Mouse (Mus musculus): ENCODE measurements around the gene Rpgr.

Gene Rpgr

GRCm38 (mm10) chrX:10073966-10074365 lies 142.8 kb downstream of the Rpgr start:
- no peak for DNase-seq (ENCODE audit: low spot score in 2 of 2)

- DNase-seq (ENCODE audit: low spot score in 2 of 2), result no peak
Observed at GRCm38 (mm10) chrX:10071529-10071928, 145.2 kb downstream of the Rpgr start.

GRCm38 (mm10) chrX:10070689-10071088 lies 146.0 kb downstream of the Rpgr start:
- peak in 1 of 2 experiments; percentile 51 for DNase-seq (ENCODE audit: low spot score in 2 of 2)

GRCm38 (mm10) chrX:10069405-10069804 lies 147.3 kb downstream of the Rpgr start:
- DNase-seq (ENCODE audit: low spot score in 2 of 2), result no peak

- peak in 1 of 2 experiments; percentile 7 for DNase-seq (ENCODE audit: low spot score in 2 of 2)
Observed at GRCm38 (mm10) chrX:10063781-10064180, 152.9 kb downstream of the Rpgr start.

GRCm38 (mm10) chrX:10063361-10063760 lies 153.4 kb downstream of the Rpgr start:
- DNase-seq (ENCODE audit: low spot score in 2 of 2), result no peak

- DNase-seq (ENCODE audit: low spot score in 2 of 2), result no peak
Observed at GRCm38 (mm10) chrX:10062201-10062600, 154.5 kb downstream of the Rpgr start.

- DNase-seq (ENCODE audit: low spot score in 2 of 2), result peak in 1 of 2 experiments; percentile 4
Observed at GRCm38 (mm10) chrX:10034666-10035065, 182.1 kb downstream of the Rpgr start.

All from left cerebral cortex, adult 9 months (tissue).